Mouse (Mus musculus) heart, adult 9 months (tissue): ENCODE data around the gene Fto.

Experiments used
- DNase-seq, 2 experiments: peaks; one replicate each; pipeline ENCODE4 v3.0.0; 2022; ENCODE audit warnings: low spot score in 2 of 2

Fto gene

GRCm38 (mm10) chr8:91312835-91313832 lies at the start of gene Fto, which contains the start of gene Rpgrip1l:
TSS of gene Fto (plus strand) at chr8:91313525.
TSS of gene Rpgrip1l (minus strand) at chr8:91313262.
- DNase-seq = peak; percentile 98

GRCm38 (mm10) chr8:91263939-91264338 lies 49.4 kb upstream of the Fto start:
- DNase-seq = no peak

GRCm38 (mm10) chr8:91264564-91264963 lies 48.8 kb upstream of the Fto start:
- DNase-seq = no peak

- DNase-seq = no peak
Observed at GRCm38 (mm10) chr8:91269374-91269958, 43.9 kb upstream of the Fto start.

GRCm38 (mm10) chr8:91273493-91273892 lies 39.8 kb upstream of the Fto start:
- no peak for DNase-seq

- no peak for DNase-seq
Observed at GRCm38 (mm10) chr8:91276337-91276736, 37.0 kb upstream of the Fto start.

GRCm38 (mm10) chr8:91278060-91278459 lies 35.3 kb upstream of the Fto start:
- no peak for DNase-seq

GRCm38 (mm10) chr8:91280467-91281212 lies 32.7 kb upstream of the Fto start:
- DNase-seq = peak; percentile 26 to 50

GRCm38 (mm10) chr8:91281545-91281944 lies 31.8 kb upstream of the Fto start:
- no peak for DNase-seq

GRCm38 (mm10) chr8:91282655-91283054 lies 30.7 kb upstream of the Fto start:
- DNase-seq = no peak

- DNase-seq = no peak
Observed at GRCm38 (mm10) chr8:91283815-91284214, 29.5 kb upstream of the Fto start.

GRCm38 (mm10) chr8:91286237-91286636 lies 27.1 kb upstream of the Fto start:
- DNase-seq = no peak

GRCm38 (mm10) chr8:91290576-91290975 lies 22.7 kb upstream of the Fto start:
- DNase-seq = peak; percentile 17 to 30

- DNase-seq = no peak
Observed at GRCm38 (mm10) chr8:91295786-91296185, 17.5 kb upstream of the Fto start.

- DNase-seq = no peak
Observed at GRCm38 (mm10) chr8:91298672-91299071, 14.7 kb upstream of the Fto start.

GRCm38 (mm10) chr8:91304481-91305386 lies 8.6 kb upstream of the Fto start:
- no peak for DNase-seq

GRCm38 (mm10) chr8:91312342-91312741 lies 983 bp upstream of the Fto start:
- DNase-seq = no peak

- DNase-seq = no peak
Observed at GRCm38 (mm10) chr8:91317567-91318227, 4.4 kb downstream of the Fto start.

- DNase-seq = no peak
Observed at GRCm38 (mm10) chr8:91318938-91319729, 5.8 kb downstream of the Fto start.

- DNase-seq = peak; percentile 21 to 35
Observed at GRCm38 (mm10) chr8:91323511-91323910, 10.2 kb downstream of the Fto start.
